Mouse (Mus musculus): Measurements from ENCODE around the gene Hsd17b1. TPM values are rescaled to one million over a fixed set of nuclear protein-coding genes. Genes with fewer than 3 reads are reported as not detected.
A peak's percentile ranks its signal among the peaks of the same experiment; 100 is the strongest.

Gene Hsd17b1
- not detected in 2 replicates for polyA plus RNA-seq (2016; fragmentation: Nextera tagmentation; extraction: Ambion mirVana)

DNA sequence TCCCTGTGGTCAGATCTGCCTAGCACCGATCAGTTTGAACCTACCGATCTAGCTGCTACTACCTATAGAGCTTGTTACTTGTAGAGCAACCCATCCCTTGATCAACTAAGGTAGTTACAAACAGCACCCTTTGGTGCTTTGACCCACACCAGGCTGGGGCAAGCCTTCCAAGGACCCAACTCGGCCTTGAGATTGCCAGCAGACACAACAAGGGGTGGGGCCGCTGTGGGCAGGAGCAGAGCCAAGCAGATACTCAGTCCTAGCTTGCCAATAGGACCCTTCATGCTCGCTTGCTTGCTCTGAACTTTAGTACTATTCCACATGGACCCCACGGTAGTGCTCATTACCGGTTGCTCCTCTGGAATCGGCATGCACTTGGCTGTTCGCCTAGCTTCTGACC, at the start of gene Hsd17b1:
Gene Hsd17b1, plus strand, starts transcription at position 291 of the 400 bp plus-strand sequence.
- H3K27me3 ChIP-seq (replicated peaks), result peaks cover 56% of the 10 kb centered on the region
- H3K4me2 ChIP-seq, result no peak within 1 kb of the TSS
- H3K4me3 ChIP-seq, result 0 out of 2 replicates have a peak within 1 kb of the TSS, but pooled peaks have one; percentile 33
- H3K27ac ChIP-seq (ENCODE audit: poor library complexity, severe bottlenecking), result no peak within 1 kb of the TSS
- H3K9ac ChIP-seq, result no peak within 1 kb of the TSS
- peaks cover 10% of the 10 kb centered on the region for H3K36me3 ChIP-seq
- peaks cover 17% of the 10 kb centered on the region for H3K4me1 ChIP-seq (replicated peaks)
- no peak for ATAC-seq (ENCODE audit: insufficient number of reproducible peaks, low FRiP score)
- WGBS, result 73% methylated on average over 9 of the region's 9 CpGs
- no peaks in the 10 kb centered on the region for H3K9me3 ChIP-seq (replicated peaks)

DNA sequence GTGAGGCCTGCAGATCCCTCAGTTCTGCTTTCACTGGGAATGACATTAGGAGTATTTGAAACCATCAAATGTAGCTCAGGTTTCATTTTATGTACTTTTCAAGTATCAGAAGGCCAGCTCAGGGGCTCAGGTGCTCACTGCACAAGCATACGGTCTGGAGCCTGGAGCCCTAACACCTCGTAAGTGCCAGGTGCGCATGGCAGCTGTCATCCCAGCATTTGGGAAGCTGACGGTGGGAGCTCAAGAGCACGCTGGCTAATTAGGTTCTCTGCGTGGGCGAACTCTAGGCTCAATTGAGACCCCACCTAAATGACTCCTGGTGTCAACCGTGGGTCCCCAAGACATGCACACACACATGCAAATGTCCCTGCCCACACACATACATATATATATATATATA, 48.9 kb upstream of the Hsd17b1 start:
- ATAC-seq (ENCODE audit: insufficient number of reproducible peaks, low FRiP score), result no peak
- WGBS, result 90% methylated on average over 8 of the region's 8 CpGs
- Histone ChIP-seq H3K9ac (peak overlapping the region; percentile 50), H3K4me2 (no peak overlapping the region), H3K9me3 (replicated peaks) (no peaks in the 10 kb centered on the region), H3K4me1 (replicated peaks) (peaks cover 36% of the 10 kb centered on the region), H3K36me3 (peaks cover 83% of the 10 kb centered on the region), H3K4me3 (no peak overlapping the region), H3K27ac (ENCODE audit: poor library complexity, severe bottlenecking) (peak overlapping the region; percentile 83), H3K27me3 (replicated peaks) (no peaks in the 10 kb centered on the region)

DNA sequence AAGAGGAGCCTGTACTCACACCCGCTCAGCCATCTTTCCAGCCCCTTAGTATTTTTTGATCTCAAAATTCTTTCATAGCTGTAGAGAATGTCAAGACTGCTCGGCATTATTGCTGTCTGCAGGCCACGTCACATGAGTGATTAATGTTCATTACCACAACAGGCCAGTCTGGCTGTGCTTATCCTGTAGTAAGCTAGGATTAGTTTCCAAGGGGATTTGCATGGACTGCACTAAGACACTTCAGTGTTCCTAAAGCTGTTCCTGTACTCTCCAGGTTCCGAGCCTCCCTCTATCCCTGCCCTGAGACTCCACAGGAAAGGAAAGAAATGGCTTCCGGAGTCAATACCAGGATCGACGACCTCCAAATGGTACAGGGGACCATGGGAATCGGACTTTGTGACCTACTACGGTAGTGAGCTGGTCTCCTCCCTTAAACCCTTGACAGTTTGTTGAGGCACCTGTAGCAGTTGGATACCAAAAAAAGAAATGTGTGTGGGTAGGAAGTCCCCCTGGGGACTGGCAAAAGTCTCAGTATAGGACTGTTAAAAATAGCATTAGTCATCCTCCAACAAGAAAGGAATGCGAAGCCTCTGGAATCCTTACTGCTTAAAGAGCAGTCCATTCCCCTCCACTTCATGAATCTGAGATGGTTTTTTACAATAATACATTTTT, 47.9 kb upstream of the Hsd17b1 start:
- ATAC-seq (ENCODE audit: insufficient number of reproducible peaks, low FRiP score), result 0 out of 2 replicates have a peak, but pooled peaks have one; percentile 57
- no peaks in the 10 kb centered on the region for H3K9me3 ChIP-seq (replicated peaks)
- no peak overlapping the region for H3K9ac ChIP-seq
- H3K36me3 ChIP-seq, result peaks cover 85% of the 10 kb centered on the region
- H3K27me3 ChIP-seq (replicated peaks), result no peaks in the 10 kb centered on the region
- WGBS, result 52% methylated on average over 10 of the region's 10 CpGs
- H3K4me3 ChIP-seq, result no peak overlapping the region
- H3K27ac ChIP-seq (ENCODE audit: poor library complexity, severe bottlenecking), result peak overlapping the region; percentile 97
- peaks cover 36% of the 10 kb centered on the region for H3K4me1 ChIP-seq (replicated peaks)
- H3K4me2 ChIP-seq, result 0 out of 2 replicates have a peak overlapping the region, but pooled peaks have one; percentile 22

DNA sequence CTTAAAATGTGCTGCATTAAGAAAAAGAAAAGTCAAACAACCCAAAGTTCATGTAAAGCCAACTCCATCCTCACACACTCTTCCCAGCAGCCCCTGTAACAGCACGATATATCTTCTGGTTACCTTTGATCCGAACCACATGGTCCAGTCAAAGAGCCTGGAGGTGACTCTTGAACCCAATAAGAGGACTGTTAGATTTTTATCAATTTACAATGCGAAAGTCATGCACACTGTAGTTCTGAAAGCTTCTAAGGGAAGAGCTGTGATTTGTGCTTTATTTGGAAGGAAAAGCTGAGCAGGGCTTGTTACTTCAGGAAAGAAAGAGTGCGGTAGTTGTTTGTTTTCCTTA, 47.4 kb upstream of the Hsd17b1 start:
- no peak overlapping the region for H3K9ac ChIP-seq
- WGBS, result 79% methylated on average over 4 of the region's 4 CpGs
- no peaks in the 10 kb centered on the region for H3K27me3 ChIP-seq (replicated peaks)
- ATAC-seq (ENCODE audit: insufficient number of reproducible peaks, low FRiP score), result no peak
- H3K4me1 ChIP-seq (replicated peaks), result peaks cover 36% of the 10 kb centered on the region
- peaks cover 83% of the 10 kb centered on the region for H3K36me3 ChIP-seq
- H3K4me2 ChIP-seq, result no peak overlapping the region
- no peak overlapping the region for H3K4me3 ChIP-seq
- peak overlapping the region; percentile 95 for H3K27ac ChIP-seq (ENCODE audit: poor library complexity, severe bottlenecking)
- no peaks in the 10 kb centered on the region for H3K9me3 ChIP-seq (replicated peaks)

DNA sequence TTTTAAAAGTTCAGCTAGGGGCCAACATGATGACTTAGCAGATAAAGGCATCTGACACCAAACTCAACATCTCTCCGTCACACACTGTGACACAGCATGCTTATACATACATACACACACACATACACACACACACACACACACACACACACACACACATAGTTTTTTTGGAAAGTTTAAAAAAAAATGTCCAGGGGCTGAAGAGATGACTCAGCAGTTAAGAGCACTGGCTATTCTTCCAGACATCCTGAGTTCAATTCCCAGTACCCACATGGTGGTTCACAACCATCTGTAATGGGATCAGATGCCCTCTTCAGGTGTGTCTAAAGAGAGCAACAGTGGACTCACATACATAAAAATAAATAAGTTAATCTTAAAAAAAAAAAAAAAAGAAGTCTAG, 46.7 kb upstream of the Hsd17b1 start:
- H3K4me3 ChIP-seq, result no peak overlapping the region
- no peaks in the 10 kb centered on the region for H3K27me3 ChIP-seq (replicated peaks)
- WGBS, result 82% methylated on average over 1 of the region's 1 CpGs
- H3K4me2 ChIP-seq, result no peak overlapping the region
- peaks cover 36% of the 10 kb centered on the region for H3K4me1 ChIP-seq (replicated peaks)
- H3K27ac ChIP-seq (ENCODE audit: poor library complexity, severe bottlenecking), result peak overlapping the region; percentile 95
- no peaks in the 10 kb centered on the region for H3K9me3 ChIP-seq (replicated peaks)
- peaks cover 83% of the 10 kb centered on the region for H3K36me3 ChIP-seq
- no peak overlapping the region for H3K9ac ChIP-seq
- ATAC-seq (ENCODE audit: insufficient number of reproducible peaks, low FRiP score), result no peak

DNA sequence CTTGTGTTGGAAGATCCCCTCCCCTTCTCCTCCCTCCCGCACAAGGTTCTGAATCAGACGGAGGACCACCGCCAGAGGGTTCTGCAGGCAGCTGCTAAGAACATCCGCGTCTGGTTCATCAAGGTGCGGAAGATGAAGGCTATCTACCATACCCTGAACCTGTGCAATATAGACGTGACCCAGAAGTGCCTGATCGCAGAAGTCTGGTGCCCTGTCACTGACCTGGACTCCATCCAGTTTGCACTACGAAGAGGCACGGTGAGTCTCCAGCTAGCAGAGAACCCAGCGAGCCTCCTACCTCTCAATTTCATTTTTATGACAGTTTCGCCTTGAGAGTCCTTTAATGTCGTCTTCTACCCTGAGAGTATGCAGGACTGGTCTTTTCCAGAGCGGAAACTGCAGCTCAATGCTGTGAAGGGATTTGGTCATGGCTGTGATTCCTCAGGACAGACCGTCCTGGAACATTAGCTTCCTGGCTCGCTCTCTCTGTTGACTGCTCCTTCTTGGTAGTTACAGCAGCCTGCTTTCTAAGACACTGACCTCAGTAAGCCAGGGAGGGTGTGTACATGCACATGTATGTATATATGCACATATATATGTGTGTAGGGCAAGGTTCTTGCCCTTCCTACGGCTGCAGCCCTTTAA, 44.2 kb upstream of the Hsd17b1 start:
- ATAC-seq (ENCODE audit: insufficient number of reproducible peaks, low FRiP score), result no peak
- Histone ChIP-seq H3K36me3 (peaks cover 86% of the 10 kb centered on the region), H3K9ac (no peak overlapping the region), H3K27me3 (replicated peaks) (no peaks in the 10 kb centered on the region), H3K27ac (ENCODE audit: poor library complexity, severe bottlenecking) (no peak overlapping the region), H3K4me3 (no peak overlapping the region), H3K4me1 (replicated peaks) (peaks cover 18% of the 10 kb centered on the region), H3K9me3 (replicated peaks) (no peaks in the 10 kb centered on the region), H3K4me2 (no peak overlapping the region)
- 92% methylated on average over 17 of the region's 17 CpGs for WGBS

DNA sequence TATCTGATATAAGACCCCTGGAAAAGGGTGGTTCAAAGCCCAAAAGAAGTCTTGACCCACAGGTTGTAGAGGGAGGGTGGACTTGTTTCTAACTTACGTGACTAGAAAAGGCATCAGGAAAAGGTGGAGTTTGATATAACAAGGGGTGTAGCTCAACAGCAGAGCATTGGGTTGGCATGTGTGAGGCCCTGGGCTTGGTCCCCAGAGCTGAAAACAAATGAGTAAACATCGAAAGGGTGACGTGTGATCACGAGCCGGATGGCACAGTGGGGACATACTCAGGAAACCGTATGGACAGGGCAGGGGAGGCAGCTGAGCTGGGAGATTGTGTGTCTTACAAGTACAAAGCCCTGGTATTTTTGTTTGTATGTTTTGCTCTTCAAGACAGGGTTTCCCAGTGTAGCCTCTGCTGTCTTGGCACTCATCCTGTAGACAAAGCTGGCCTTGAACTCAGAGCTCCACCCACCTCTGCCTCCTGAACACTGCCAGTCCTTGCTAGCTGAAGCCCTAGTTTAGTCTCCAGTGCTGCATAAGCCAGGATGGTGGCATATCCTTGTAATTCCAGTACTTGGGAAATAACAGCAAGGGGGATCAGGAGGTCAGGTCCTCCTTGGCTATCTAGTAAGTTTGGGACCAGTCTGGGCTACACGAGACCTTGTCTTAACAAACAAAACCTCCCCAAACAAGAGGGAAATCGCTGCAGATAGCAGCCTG, 43.4 kb upstream of the Hsd17b1 start:
- WGBS, result 88% methylated on average over 8 of the region's 8 CpGs
- Histone ChIP-seq H3K4me2 (no peak overlapping the region), H3K9ac (no peak overlapping the region), H3K27me3 (replicated peaks) (no peaks in the 10 kb centered on the region), H3K4me1 (replicated peaks) (peaks cover 13% of the 10 kb centered on the region), H3K27ac (ENCODE audit: poor library complexity, severe bottlenecking) (no peak overlapping the region), H3K9me3 (replicated peaks) (no peaks in the 10 kb centered on the region), H3K36me3 (peaks cover 89% of the 10 kb centered on the region), H3K4me3 (no peak overlapping the region)
- no peak for ATAC-seq (ENCODE audit: insufficient number of reproducible peaks, low FRiP score)

DNA sequence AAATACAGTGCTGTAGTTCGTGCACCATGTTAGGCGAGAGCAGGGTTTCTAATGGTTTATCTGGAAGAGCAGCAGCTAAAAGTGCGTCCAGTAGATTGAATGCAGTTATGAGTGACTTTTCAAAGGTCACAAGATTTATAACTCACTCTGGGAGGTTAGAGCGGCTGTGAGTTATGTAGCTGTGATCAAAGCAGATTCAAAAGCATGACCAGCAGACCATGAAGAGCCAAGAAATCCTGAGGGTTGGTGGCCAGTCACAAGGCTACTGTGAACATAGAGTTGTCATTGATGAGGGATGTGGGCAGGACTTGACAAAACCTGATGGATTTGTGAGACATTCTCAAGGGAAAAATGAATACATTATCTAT, 42.9 kb upstream of the Hsd17b1 start:
- WGBS, result 90% methylated on average over 4 of the region's 4 CpGs
- H3K27me3 ChIP-seq (replicated peaks), result no peaks in the 10 kb centered on the region
- H3K9ac ChIP-seq, result no peak overlapping the region
- no peak overlapping the region for H3K4me3 ChIP-seq
- no peak overlapping the region for H3K27ac ChIP-seq (ENCODE audit: poor library complexity, severe bottlenecking)
- H3K36me3 ChIP-seq, result peaks cover 89% of the 10 kb centered on the region
- ATAC-seq (ENCODE audit: insufficient number of reproducible peaks, low FRiP score), result no peak
- peaks cover 8% of the 10 kb centered on the region for H3K4me1 ChIP-seq (replicated peaks)
- H3K9me3 ChIP-seq (replicated peaks), result no peaks in the 10 kb centered on the region
- no peak overlapping the region for H3K4me2 ChIP-seq

DNA sequence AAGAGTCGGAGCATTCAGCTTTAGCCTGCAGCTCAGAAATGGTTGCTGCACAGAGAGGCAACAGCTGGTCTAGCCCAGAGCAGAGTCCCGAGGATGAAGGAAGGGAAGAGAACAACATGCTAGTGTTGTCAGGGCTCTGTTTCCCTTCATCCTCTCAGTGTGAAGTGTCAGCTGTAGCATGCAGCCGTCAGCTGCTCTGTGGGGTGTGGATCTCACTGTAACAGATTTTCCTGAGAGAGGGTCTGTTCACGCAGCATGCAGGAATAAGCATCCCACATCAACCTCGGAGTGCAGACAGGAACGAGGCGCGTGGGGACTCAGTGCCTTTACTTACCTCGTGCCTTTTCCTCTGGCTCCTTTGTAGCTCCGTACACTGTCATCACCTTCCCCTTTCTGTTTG, 40.4 kb upstream of the Hsd17b1 start:
- Histone ChIP-seq H3K27me3 (replicated peaks) (no peaks in the 10 kb centered on the region), H3K27ac (ENCODE audit: poor library complexity, severe bottlenecking) (no peak overlapping the region), H3K36me3 (peaks cover 91% of the 10 kb centered on the region), H3K4me1 (replicated peaks) (no peaks in the 10 kb centered on the region), H3K4me2 (no peak overlapping the region), H3K9me3 (replicated peaks) (no peaks in the 10 kb centered on the region), H3K9ac (no peak overlapping the region), H3K4me3 (no peak overlapping the region)
- ATAC-seq (ENCODE audit: insufficient number of reproducible peaks, low FRiP score), result no peak
- WGBS, result 73% methylated on average over 10 of the region's 10 CpGs

DNA sequence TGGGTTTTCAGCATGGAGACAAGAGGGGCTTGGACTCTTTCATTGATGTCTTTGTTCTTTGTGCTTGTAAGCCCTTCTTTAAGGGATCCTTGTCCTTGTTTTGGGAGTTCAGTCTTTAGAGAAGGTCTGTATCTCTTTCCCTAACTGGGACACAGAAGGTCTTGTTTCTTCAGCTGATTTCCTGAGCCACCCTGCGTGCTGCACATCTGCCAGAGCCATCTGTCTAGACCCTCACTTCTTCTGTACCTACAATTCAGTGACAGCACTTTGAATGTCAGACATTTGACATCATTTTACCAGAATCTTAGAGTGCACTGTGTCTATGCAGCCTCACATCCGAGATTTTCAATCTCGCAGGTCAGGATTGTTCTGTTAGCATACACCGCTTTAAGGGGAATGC, 32.4 kb upstream of the Hsd17b1 start:
- Histone ChIP-seq H3K4me2 (no peak overlapping the region), H3K27ac (ENCODE audit: poor library complexity, severe bottlenecking) (no peak overlapping the region), H3K9me3 (replicated peaks) (no peaks in the 10 kb centered on the region), H3K36me3 (peaks cover 99% of the 10 kb centered on the region), H3K4me3 (no peak overlapping the region), H3K27me3 (replicated peaks) (no peaks in the 10 kb centered on the region), H3K9ac (no peak overlapping the region), H3K4me1 (replicated peaks) (peaks cover 14% of the 10 kb centered on the region)
- no peak for ATAC-seq (ENCODE audit: insufficient number of reproducible peaks, low FRiP score)
- WGBS, result 91% methylated on average over 4 of the region's 4 CpGs

DNA sequence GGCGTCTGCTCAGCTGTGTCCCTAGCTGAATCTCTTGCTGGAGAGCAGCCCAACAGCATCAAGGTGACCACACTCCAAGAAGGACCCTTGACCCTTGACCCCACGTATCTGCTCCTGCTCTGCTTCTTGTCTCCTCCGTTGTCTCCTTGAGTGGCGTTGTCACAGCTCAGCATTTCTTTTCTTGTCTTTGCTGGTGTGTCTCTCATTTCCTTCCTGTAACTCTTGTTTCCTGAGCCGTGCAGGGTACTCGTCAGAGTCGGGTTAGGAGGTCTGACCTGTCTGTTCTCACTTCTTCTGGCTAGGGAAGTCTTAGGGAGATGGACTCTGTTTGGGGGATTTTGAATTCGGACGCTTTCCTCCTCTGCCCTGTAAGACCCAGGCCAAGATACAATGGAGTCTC, 31.8 kb upstream of the Hsd17b1 start:
- Histone ChIP-seq H3K4me2 (no peak overlapping the region), H3K4me1 (replicated peaks) (peaks cover 14% of the 10 kb centered on the region), H3K9ac (peak overlapping the region; percentile 35; the same call in 1 of the 2 replicates), H3K27ac (ENCODE audit: poor library complexity, severe bottlenecking) (peak overlapping the region; percentile 39; the same call in 1 of the 2 replicates), H3K4me3 (no peak overlapping the region), H3K27me3 (replicated peaks) (no peaks in the 10 kb centered on the region), H3K9me3 (replicated peaks) (no peaks in the 10 kb centered on the region), H3K36me3 (peaks cover 97% of the 10 kb centered on the region)
- 31% methylated on average over 9 of the region's 9 CpGs for WGBS
- no peak for ATAC-seq (ENCODE audit: insufficient number of reproducible peaks, low FRiP score)

All from heart, embryonic 12.5 days (tissue).